Mouse (Mus musculus): ENCODE measurements around the gene Ubl3. TPM values are rescaled to one million over a fixed set of nuclear protein-coding genes. Genes with fewer than 3 reads are reported as not detected.

Ubl3 gene
- polyA plus RNA-seq, 1 experiment from 2014 or later, result 74.8 TPM

DNA sequence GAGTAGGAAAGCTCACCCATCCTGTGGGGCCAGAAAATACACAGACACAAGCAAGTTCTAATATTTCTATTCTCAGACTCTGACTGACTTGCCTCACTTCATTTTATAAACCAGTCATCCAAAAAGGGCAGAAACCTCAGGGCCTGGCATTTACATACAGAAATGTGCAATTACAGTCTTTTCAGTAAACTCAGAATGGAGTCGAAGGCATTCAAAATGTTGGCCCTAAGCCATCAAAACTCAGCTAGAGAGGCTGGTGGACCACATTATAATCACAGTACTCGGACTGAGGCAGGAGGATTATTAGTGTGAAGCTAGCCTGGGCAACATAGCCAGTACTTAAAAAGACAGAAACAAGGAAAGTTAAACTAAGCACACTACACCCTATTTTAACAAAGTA is 5.6 kb downstream of the Ubl3 start:
- Histone ChIP-seq H3K36me3 (no peaks in the 10 kb centered on the region), H3K27me3 (replicated peaks) (no peaks in the 10 kb centered on the region), H3K4me1 (peaks cover 22% of the 10 kb centered on the region), H3K27ac (no peak overlapping the region), H3K9ac (no peak overlapping the region), H3K9me3 (no peaks in the 10 kb centered on the region), H3K4me3 (replicated peaks) (no peak overlapping the region), H3K4me2 (no peak overlapping the region)
- ATAC-seq (ENCODE audit: insufficient read depth, low FRiP score, low read depth), result no peak
- WGBS, result 38% methylated on average over 2 of the region's 2 CpGs

GRCm38 (mm10) chr5:148544733-148545132 is 7.9 kb downstream of the Ubl3 start:
- H3K4me2 ChIP-seq, result no peak overlapping the region
- no peaks in the 10 kb centered on the region for H3K27me3 ChIP-seq (replicated peaks)
- no peak overlapping the region for H3K4me3 ChIP-seq (replicated peaks)
- no peak for ATAC-seq (ENCODE audit: insufficient read depth, low FRiP score, low read depth)
- H3K27ac ChIP-seq, result no peak overlapping the region
- H3K9ac ChIP-seq, result no peak overlapping the region
- peaks cover 22% of the 10 kb centered on the region; the same call in 1 of the 2 replicates for H3K4me1 ChIP-seq
- no peaks in the 10 kb centered on the region for H3K36me3 ChIP-seq
- 88% methylated on average over 2 of the region's 2 CpGs for WGBS
- H3K9me3 ChIP-seq, result no peaks in the 10 kb centered on the region

- H3K9ac ChIP-seq, result no peak overlapping the region
- ATAC-seq (ENCODE audit: insufficient read depth, low FRiP score, low read depth), result no peak
- no peak overlapping the region for H3K4me2 ChIP-seq
- H3K27ac ChIP-seq, result no peak overlapping the region
- no peaks in the 10 kb centered on the region for H3K9me3 ChIP-seq
- no peak overlapping the region for H3K4me3 ChIP-seq (replicated peaks)
- H3K27me3 ChIP-seq (replicated peaks), result no peaks in the 10 kb centered on the region
- WGBS, result 39% methylated on average over 2 of the region's 2 CpGs
- no peaks in the 10 kb centered on the region for H3K36me3 ChIP-seq
- H3K4me1 ChIP-seq, result peaks cover 12% of the 10 kb centered on the region; the same call in 1 of the 2 replicates
Observed at GRCm38 (mm10) chr5:148542196-148542595, 10.4 kb downstream of the Ubl3 start.

GRCm38 (mm10) chr5:148535669-148536430 is 16.7 kb downstream of the Ubl3 start:
- peaks cover 4% of the 10 kb centered on the region; the same call in 1 of the 2 replicates for H3K4me1 ChIP-seq
- H3K36me3 ChIP-seq, result no peaks in the 10 kb centered on the region
- no peak for ATAC-seq (ENCODE audit: insufficient read depth, low FRiP score, low read depth)
- no peak overlapping the region for H3K9ac ChIP-seq
- no peaks in the 10 kb centered on the region for H3K9me3 ChIP-seq
- H3K4me2 ChIP-seq, result no peak overlapping the region
- WGBS, result 54% methylated on average over 4 of the region's 4 CpGs
- no peaks in the 10 kb centered on the region for H3K27me3 ChIP-seq (replicated peaks)
- H3K27ac ChIP-seq, result no peak overlapping the region
- no peak overlapping the region for H3K4me3 ChIP-seq (replicated peaks)

DNA sequence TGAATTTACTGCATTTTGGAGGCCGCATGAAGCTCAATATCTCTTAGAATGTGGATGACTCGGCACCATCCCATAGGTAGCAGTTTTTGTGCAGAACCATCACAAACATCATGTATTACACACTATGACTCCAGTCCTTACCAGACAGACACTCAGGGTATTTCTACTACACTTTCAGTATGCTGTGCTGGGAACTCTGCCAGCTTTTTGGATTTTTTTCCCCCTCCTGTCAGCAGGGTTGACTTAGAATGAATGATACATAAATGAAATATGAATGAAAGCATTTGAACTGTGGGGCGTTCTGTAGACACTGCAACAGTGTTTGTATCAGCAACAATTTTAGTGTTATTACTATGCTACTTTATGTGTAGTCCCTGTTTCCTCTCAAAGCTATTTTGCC is 17.9 kb downstream of the Ubl3 start:
- ATAC-seq (ENCODE audit: insufficient read depth, low FRiP score, low read depth), result no peak

DNA sequence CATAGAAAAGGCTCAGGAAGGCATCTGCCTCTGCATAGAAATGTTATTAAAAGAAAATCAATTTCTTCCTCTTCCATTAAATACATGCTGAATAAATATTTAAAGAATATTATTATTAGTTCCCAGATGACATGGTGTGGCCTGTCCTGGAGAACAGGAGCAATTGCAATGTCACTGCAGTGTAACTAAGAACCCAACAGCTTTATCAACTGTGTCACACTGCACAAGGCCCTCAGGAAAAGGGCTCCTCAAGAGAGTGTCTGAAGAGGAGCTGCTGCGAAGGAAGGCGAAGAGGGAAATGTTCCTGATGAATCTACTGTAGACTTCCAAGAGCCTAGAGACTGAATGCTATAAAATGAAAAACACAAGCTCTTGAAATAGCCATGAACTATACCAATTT is 18.7 kb downstream of the Ubl3 start:
- ATAC-seq (ENCODE audit: insufficient read depth, low FRiP score, low read depth), result no peak
- Histone ChIP-seq H3K4me3 (replicated peaks) (no peak overlapping the region), H3K27ac (no peak overlapping the region), H3K9me3 (no peaks in the 10 kb centered on the region), H3K27me3 (replicated peaks) (no peaks in the 10 kb centered on the region), H3K4me2 (no peak overlapping the region), H3K36me3 (no peaks in the 10 kb centered on the region), H3K4me1 (peaks cover 4% of the 10 kb centered on the region; the same call in 1 of the 2 replicates), H3K9ac (no peak overlapping the region)
- WGBS, result 85% methylated on average over 2 of the region's 2 CpGs

More for the DNA sequence above, 17.9 kb downstream of the Ubl3 start:
- H3K4me3 ChIP-seq (replicated peaks), result no peak overlapping the region
- no peak overlapping the region for H3K9ac ChIP-seq
- H3K27me3 ChIP-seq (replicated peaks), result no peaks in the 10 kb centered on the region
- WGBS, result 52% methylated on average over 3 of the region's 3 CpGs
- no peak overlapping the region for H3K27ac ChIP-seq
- peaks cover 4% of the 10 kb centered on the region; the same call in 1 of the 2 replicates for H3K4me1 ChIP-seq
- no peaks in the 10 kb centered on the region for H3K36me3 ChIP-seq
- H3K9me3 ChIP-seq, result no peaks in the 10 kb centered on the region
- H3K4me2 ChIP-seq, result no peak overlapping the region

GRCm38 (mm10) chr5:148532201-148532600 is 20.4 kb downstream of the Ubl3 start:
- no peak for ATAC-seq (ENCODE audit: insufficient read depth, low FRiP score, low read depth)
- no peak overlapping the region for H3K4me2 ChIP-seq
- no peaks in the 10 kb centered on the region for H3K9me3 ChIP-seq
- H3K4me1 ChIP-seq, result 0 out of 2 replicates have a peak, but pooled peaks cover 4% of the 10 kb centered on the region
- WGBS, result 53% methylated on average over 5 of the region's 5 CpGs
- no peaks in the 10 kb centered on the region for H3K36me3 ChIP-seq
- no peak overlapping the region for H3K27ac ChIP-seq
- H3K27me3 ChIP-seq (replicated peaks), result no peaks in the 10 kb centered on the region
- H3K4me3 ChIP-seq (replicated peaks), result no peak overlapping the region
- no peak overlapping the region for H3K9ac ChIP-seq

DNA sequence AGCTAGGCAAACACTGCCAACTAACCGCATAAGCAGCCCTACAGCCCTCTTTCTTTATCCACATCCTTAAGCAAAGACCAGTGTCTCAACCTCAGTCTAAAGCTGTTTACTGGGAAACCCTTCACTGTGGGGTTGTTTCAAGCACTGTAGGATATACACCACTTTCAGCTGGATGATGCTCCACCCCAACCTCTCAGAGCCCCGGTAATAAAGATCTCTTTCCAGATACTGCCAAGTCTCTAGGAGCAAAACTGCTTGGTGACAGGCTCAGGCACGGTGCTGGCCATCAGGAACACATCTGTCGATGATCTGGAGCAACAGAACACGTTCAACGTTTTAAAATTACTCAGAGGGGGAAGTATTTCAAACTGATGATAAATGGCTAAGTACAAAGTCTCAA is 25.0 kb downstream of the Ubl3 start:
- no peak overlapping the region for H3K27ac ChIP-seq
- H3K4me1 ChIP-seq, result peaks cover 4% of the 10 kb centered on the region; the same call in 1 of the 2 replicates
- 31% methylated on average over 6 of the region's 6 CpGs for WGBS
- no peaks in the 10 kb centered on the region for H3K27me3 ChIP-seq (replicated peaks)
- no peak overlapping the region for H3K4me2 ChIP-seq
- no peaks in the 10 kb centered on the region for H3K9me3 ChIP-seq
- H3K9ac ChIP-seq, result no peak overlapping the region
- ATAC-seq (ENCODE audit: insufficient read depth, low FRiP score, low read depth), result no peak
- no peak overlapping the region for H3K4me3 ChIP-seq (replicated peaks)
- no peaks in the 10 kb centered on the region for H3K36me3 ChIP-seq

DNA sequence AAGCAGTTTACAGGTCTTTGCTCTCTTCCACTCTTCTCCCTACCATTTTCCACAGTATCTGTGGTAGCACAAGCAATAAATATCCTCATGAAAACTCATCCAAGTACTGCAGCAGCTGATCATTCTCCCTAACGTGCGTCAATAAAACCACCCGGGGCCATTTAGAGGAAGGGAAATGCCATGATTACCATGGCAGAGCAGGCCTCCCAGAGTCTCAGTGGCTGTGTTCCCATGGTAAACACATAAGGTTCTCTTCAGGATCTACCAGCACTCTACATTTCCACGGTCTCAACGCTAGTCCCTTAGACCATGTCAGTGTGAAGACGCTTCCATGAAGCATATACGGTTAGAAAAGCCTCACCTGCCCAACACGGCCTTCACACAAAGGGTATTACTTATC is 26.0 kb downstream of the Ubl3 start:
- Histone ChIP-seq H3K4me2 (no peak overlapping the region), H3K4me1 (peaks cover 4% of the 10 kb centered on the region; the same call in 1 of the 2 replicates), H3K36me3 (no peaks in the 10 kb centered on the region), H3K27me3 (replicated peaks) (no peaks in the 10 kb centered on the region), H3K4me3 (replicated peaks) (no peak overlapping the region), H3K9ac (no peak overlapping the region), H3K9me3 (no peaks in the 10 kb centered on the region), H3K27ac (no peak overlapping the region)
- 72% methylated on average over 8 of the region's 8 CpGs for WGBS
- no peak for ATAC-seq (ENCODE audit: insufficient read depth, low FRiP score, low read depth)

DNA sequence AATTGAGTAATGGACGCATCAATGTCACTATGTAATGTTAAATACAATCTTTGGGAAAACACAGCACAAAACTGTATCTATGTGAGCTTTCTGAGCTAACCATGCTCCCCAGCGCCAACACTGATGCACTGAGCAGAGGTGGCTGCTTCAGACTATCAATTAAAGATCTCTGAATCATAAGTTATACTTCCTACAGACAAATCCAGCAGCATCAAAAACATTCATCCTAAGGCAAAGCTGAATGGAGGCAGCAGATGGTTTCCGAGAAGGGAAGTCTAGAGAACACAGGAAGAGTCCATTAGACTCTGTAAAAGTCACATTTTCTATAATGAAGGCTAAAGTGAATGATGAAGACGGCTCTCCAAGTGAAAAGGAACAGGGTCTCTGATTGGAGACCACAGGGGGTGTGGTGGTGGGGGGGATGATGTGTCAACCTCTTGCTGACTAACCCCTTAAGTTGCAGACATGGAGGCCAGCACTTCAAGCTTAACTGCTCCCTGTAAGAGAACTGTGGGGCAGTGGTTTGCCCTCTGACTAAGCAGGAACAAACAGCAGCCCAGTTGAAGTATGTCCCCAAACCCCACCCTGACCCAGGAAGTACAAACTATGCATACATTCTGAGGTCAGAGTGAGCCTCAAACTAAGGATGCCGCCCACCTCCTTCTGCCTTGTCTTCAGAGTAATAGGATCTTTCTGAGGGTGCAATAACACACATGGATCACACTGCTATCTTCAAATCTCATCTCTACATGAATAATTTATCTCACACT is 29.2 kb downstream of the Ubl3 start:
- WGBS, result 74% methylated on average over 5 of the region's 5 CpGs
- ATAC-seq (ENCODE audit: insufficient read depth, low FRiP score, low read depth), result no peak
- Histone ChIP-seq H3K36me3 (no peaks in the 10 kb centered on the region), H3K9me3 (no peaks in the 10 kb centered on the region), H3K27ac (no peak overlapping the region), H3K4me1 (peaks cover 14% of the 10 kb centered on the region), H3K4me3 (replicated peaks) (no peak overlapping the region), H3K4me2 (no peak overlapping the region), H3K9ac (no peak overlapping the region), H3K27me3 (replicated peaks) (no peaks in the 10 kb centered on the region)

GRCm38 (mm10) chr5:148522378-148522777 is 30.2 kb downstream of the Ubl3 start:
- Histone ChIP-seq H3K9me3 (no peaks in the 10 kb centered on the region), H3K4me3 (replicated peaks) (no peak overlapping the region), H3K9ac (no peak overlapping the region), H3K4me2 (no peak overlapping the region), H3K27me3 (replicated peaks) (no peaks in the 10 kb centered on the region), H3K36me3 (no peaks in the 10 kb centered on the region), H3K4me1 (peaks cover 14% of the 10 kb centered on the region), H3K27ac (no peak overlapping the region)
- ATAC-seq (ENCODE audit: insufficient read depth, low FRiP score, low read depth), result no peak
- 73% methylated on average over 3 of the region's 3 CpGs for WGBS

DNA sequence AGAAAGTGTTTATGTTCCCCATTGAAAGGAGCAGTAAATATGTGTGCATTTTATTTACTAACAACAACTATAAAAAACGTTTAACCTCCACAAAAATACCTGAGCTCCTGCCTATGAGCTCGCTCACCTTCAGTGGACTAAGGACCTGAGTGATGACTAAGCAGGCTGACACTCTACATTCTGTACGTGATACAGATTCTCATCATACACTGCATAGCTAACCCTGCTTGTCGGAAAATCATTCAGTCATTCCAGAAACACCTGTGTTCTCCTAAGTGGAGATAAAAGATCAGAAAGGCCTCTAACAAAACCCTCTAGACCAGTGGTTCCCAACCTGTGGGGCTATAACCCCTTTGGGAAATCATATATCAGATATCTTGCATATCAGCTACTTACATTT is 35.1 kb downstream of the Ubl3 start:
- peaks cover 10% of the 10 kb centered on the region for H3K4me1 ChIP-seq
- 63% methylated on average over 4 of the region's 4 CpGs for WGBS
- no peaks in the 10 kb centered on the region for H3K9me3 ChIP-seq
- no peak for ATAC-seq (ENCODE audit: insufficient read depth, low FRiP score, low read depth)
- H3K36me3 ChIP-seq, result no peaks in the 10 kb centered on the region
- no peak overlapping the region for H3K9ac ChIP-seq
- H3K4me3 ChIP-seq (replicated peaks), result no peak overlapping the region
- H3K27me3 ChIP-seq (replicated peaks), result no peaks in the 10 kb centered on the region
- H3K4me2 ChIP-seq, result no peak overlapping the region
- H3K27ac ChIP-seq, result no peak overlapping the region
